Mouse (Mus musculus): ENCODE measurements around the gene Cryzl2. TPM values are rescaled to one million over a fixed set of nuclear protein-coding genes. Genes with fewer than 3 reads are reported as not detected.

Gene Cryzl2
- total and polyA plus RNA-seq, 2 experiments from 2014 or later: 6.9 to 12.8 TPM

GRCm38 (mm10) chr1:157448164-157448804 lies 10.1 kb upstream of the Cryzl2 start:
- TF ChIP-seq CTCF (IDR thresholded peaks at IDR 0.05; ENCODE audit: low read depth): no peak
- 15% methylated on average over 7 of the region's 7 CpGs for WGBS

DNA sequence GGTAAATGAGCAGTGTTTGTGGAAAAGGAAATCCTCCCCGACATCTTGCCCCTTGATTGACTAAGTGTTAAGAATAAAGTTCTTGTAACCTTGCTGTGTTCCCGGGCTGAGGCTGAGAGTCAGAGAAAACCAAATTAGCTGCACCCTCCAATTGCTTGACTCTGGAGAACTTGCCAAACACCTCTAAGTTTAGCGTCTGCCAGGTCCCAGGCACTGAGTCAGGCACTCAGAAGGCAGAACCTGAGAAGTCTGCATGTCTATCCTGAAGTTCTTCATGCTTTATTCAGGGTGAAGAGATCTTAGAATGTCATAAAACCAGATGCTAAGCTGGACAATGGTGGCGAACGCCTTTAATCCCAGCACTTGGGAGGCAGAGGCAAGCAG lies 9.6 kb upstream of the Cryzl2 start:
- no peak for ATAC-seq

More at GRCm38 (mm10) chr1:157448164-157448804, 10.1 kb upstream of the Cryzl2 start:
- Histone ChIP-seq H3K4me2 (ENCODE audit: low read depth) (no peak overlapping the region), H3K36me3 (ENCODE audit: insufficient read depth) (no peaks in the 10 kb centered on the region), H3K27me3 (ENCODE audit: insufficient read depth, low read length) (0 out of 2 replicates have a peak, but pooled peaks cover 4% of the 10 kb centered on the region), H3K4me1 (ENCODE audit: insufficient read depth) (peaks cover 20% of the 10 kb centered on the region), H3K27ac (ENCODE audit: low read depth, low read length) (no peak overlapping the region), H3K9ac (no peak overlapping the region), H3K4me3 (ENCODE audit: low read depth, low read length) (no peak overlapping the region), H3K9me3 (ENCODE audit: low read length) (no peaks in the 10 kb centered on the region)
- DNase-seq: no peak
- ATAC-seq: no peak

DNA sequence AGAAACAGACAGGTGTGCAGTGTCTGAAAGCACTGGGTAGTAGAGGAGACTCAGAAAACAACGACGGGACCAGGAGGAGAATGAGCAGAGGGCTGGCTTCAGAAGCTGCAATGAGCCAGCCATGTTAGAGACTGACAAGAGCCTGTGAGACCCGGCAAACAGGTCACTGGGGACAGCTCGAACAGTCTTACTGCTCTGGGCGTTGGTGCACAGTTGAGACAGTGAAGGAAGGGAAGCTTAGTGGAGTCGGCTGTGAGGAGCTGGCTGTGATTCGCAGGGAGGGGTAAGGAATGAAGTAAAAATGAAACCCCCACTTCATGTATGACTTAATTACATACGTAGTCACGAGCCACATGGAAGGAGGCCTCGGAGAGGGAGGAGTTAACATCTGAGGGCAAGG lies 8.8 kb upstream of the Cryzl2 start:
- 18% methylated on average over 10 of the region's 10 CpGs for WGBS
- ATAC-seq: no peak
- Histone ChIP-seq H3K27ac (ENCODE audit: low read depth, low read length) (no peak overlapping the region), H3K9me3 (ENCODE audit: low read length) (no peaks in the 10 kb centered on the region), H3K36me3 (ENCODE audit: insufficient read depth) (no peaks in the 10 kb centered on the region), H3K4me2 (ENCODE audit: low read depth) (peak overlapping the region; percentile 32), H3K4me3 (ENCODE audit: low read depth, low read length) (0 out of 2 replicates have a peak overlapping the region, but pooled peaks have one; percentile 5), H3K4me1 (ENCODE audit: insufficient read depth) (peaks cover 10% of the 10 kb centered on the region), H3K9ac (no peak overlapping the region), H3K27me3 (ENCODE audit: insufficient read depth, low read length) (0 out of 2 replicates have a peak, but pooled peaks cover 4% of the 10 kb centered on the region)
- TF ChIP-seq CTCF (IDR thresholded peaks at IDR 0.05; ENCODE audit: low read depth): no peak
- DNase-seq: no peak

More for the DNA sequence above, 9.6 kb upstream of the Cryzl2 start:
- WGBS: 61% methylated on average over 5 of the region's 5 CpGs
- no peaks in the 10 kb centered on the region for H3K36me3 ChIP-seq (ENCODE audit: insufficient read depth)
- H3K9ac ChIP-seq: no peak overlapping the region
- 0 out of 2 replicates have a peak, but pooled peaks cover 4% of the 10 kb centered on the region for H3K27me3 ChIP-seq (ENCODE audit: insufficient read depth, low read length)
- no peak overlapping the region for H3K4me3 ChIP-seq (ENCODE audit: low read depth, low read length)
- no peak overlapping the region for H3K4me2 ChIP-seq (ENCODE audit: low read depth)
- no peak overlapping the region for H3K27ac ChIP-seq (ENCODE audit: low read depth, low read length)
- no peak for DNase-seq
- H3K4me1 ChIP-seq (ENCODE audit: insufficient read depth): peaks cover 16% of the 10 kb centered on the region
- H3K9me3 ChIP-seq (ENCODE audit: low read length): no peaks in the 10 kb centered on the region
- TF ChIP-seq CTCF (IDR thresholded peaks at IDR 0.05; ENCODE audit: low read depth): no peak

DNA sequence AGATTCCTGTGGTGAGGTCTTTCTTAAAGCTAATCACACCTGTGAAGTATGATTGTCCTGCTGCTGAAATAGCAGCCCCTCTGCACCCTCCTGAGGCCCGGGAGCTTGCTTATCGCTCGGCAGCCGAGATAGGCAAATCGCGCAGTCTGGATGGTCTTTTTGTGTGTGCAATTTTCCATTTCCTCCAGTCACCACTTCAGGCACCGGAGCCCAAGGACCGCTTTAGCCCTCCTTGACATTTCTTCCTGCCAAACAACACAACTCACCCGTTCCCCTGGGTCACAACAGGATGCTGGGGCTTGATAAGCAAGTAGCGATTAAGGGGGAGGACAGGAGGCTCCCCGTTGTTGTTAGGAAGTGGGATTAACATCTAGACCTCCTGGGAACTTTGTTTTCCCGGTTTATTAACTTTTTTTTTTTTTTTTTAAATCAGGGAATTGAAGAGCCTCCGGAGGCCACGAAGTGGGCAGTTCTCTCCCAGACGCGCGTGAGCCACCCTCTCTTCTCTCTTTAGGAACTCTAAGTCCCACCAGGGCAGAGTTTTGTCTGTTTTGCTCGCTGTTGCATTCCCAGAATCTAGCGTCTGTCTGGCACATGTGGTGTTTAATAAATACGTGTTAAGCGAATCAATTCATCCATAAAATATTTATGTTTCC lies 8.3 kb upstream of the Cryzl2 start:
- Histone ChIP-seq H3K4me1 (ENCODE audit: insufficient read depth) (peaks cover 5% of the 10 kb centered on the region), H3K27ac (ENCODE audit: low read depth, low read length) (no peak overlapping the region), H3K27me3 (ENCODE audit: insufficient read depth, low read length) (0 out of 2 replicates have a peak, but pooled peaks cover 4% of the 10 kb centered on the region), H3K36me3 (ENCODE audit: insufficient read depth) (no peaks in the 10 kb centered on the region), H3K9me3 (ENCODE audit: low read length) (no peaks in the 10 kb centered on the region), H3K4me3 (ENCODE audit: low read depth, low read length) (0 out of 2 replicates have a peak overlapping the region, but pooled peaks have one; percentile 5), H3K9ac (no peak overlapping the region), H3K4me2 (ENCODE audit: low read depth) (peak overlapping the region; percentile 32)
- ATAC-seq: no peak
- no peak for TF ChIP-seq CTCF (IDR thresholded peaks at IDR 0.05; ENCODE audit: low read depth)
- WGBS: 13% methylated on average over 21 of the region's 21 CpGs
- no peak for DNase-seq

DNA sequence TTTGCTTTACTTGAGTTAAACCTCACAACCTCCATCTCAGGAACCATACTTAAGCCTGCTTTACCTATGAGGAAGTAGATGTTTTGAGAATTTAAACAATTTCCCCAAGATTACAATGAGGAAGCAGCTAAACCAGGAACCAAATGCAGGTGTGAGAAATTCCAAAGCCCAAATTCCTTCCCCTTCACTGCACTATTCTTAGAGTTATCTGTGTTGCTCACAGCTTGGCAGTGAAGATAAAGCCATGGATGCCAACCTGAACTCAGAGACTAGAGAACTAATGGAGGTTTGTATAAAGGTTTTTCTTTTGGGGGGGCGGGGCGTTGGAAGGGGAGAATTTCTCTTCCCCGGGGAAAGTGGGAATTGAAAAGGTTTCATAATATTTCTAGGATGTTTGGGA lies 6.1 kb upstream of the Cryzl2 start:
- Histone ChIP-seq H3K4me3 (ENCODE audit: low read depth, low read length) (no peak overlapping the region), H3K36me3 (ENCODE audit: insufficient read depth) (no peaks in the 10 kb centered on the region), H3K4me1 (ENCODE audit: insufficient read depth) (peaks cover 5% of the 10 kb centered on the region), H3K4me2 (ENCODE audit: low read depth) (no peak overlapping the region), H3K27ac (ENCODE audit: low read depth, low read length) (no peak overlapping the region), H3K27me3 (ENCODE audit: insufficient read depth, low read length) (0 out of 2 replicates have a peak, but pooled peaks cover 4% of the 10 kb centered on the region), H3K9ac (no peak overlapping the region), H3K9me3 (ENCODE audit: low read length) (no peaks in the 10 kb centered on the region)
- no peak for TF ChIP-seq CTCF (IDR thresholded peaks at IDR 0.05; ENCODE audit: low read depth)
- DNase-seq: no peak
- WGBS: 51% methylated on average over 3 of the region's 3 CpGs
- ATAC-seq: no peak

GRCm38 (mm10) chr1:157452759-157453549 lies 5.4 kb upstream of the Cryzl2 start:
- no peak for TF ChIP-seq CTCF (IDR thresholded peaks at IDR 0.05; ENCODE audit: low read depth)
- H3K4me2 ChIP-seq (ENCODE audit: low read depth): no peak overlapping the region
- H3K27me3 ChIP-seq (ENCODE audit: insufficient read depth, low read length): 0 out of 2 replicates have a peak, but pooled peaks cover 4% of the 10 kb centered on the region
- H3K9ac ChIP-seq: no peak overlapping the region
- H3K9me3 ChIP-seq (ENCODE audit: low read length): no peaks in the 10 kb centered on the region
- H3K4me1 ChIP-seq (ENCODE audit: insufficient read depth): peaks cover 5% of the 10 kb centered on the region
- WGBS: 15% methylated on average over 5 of the region's 5 CpGs
- ATAC-seq: peak; percentile 25; the same call in 1 of the 2 replicates
- no peaks in the 10 kb centered on the region for H3K36me3 ChIP-seq (ENCODE audit: insufficient read depth)
- no peak overlapping the region for H3K27ac ChIP-seq (ENCODE audit: low read depth, low read length)
- DNase-seq: no peak
- H3K4me3 ChIP-seq (ENCODE audit: low read depth, low read length): no peak overlapping the region

Measured in forebrain, postnatal 0 days (tissue).